Mouse (Mus musculus) spleen, adult 2 months (tissue): ENCODE measurements around the gene Hsf4.

Experiments used
- CTCF ChIP-seq: fragments of 200-500 bp; IDR thresholded peaks from 2 replicates; pipeline ENCODE4 v1.5.1; 2011; ENCODE audit warnings: mild to moderate bottlenecking, inconsistent platforms; ENCODE audit not compliant: insufficient read depth, insufficient read length, insufficient replicate concordance; ENCODE audit errors: extremely low read depth
- POLR2A ChIP-seq: fragments of 200-500 bp; IDR thresholded peaks from 2 replicates; pipeline ENCODE4 v1.6.1; 2011; ENCODE audit warnings: low read depth, low read length, inconsistent platforms

- TF ChIP-seq POLR2A (no peak), CTCF (no peak)
Measured at GRCm38 (mm10) chr8:105318662-105319190, 49.1 kb downstream of the Hsf4 start.
